Mouse (Mus musculus): ENCODE measurements around the gene Anapc7. TPM values are rescaled to one million over a fixed set of nuclear protein-coding genes. Genes with fewer than 3 reads are reported as not detected.

The Anapc7 gene
- total RNA-seq, 1 experiment, result 51.8 TPM

- Histone ChIP-seq H3K27ac (ENCODE audit: insufficient read depth, low read depth, low read length, poor library complexity, severe bottlenecking) (no peak overlapping the region), H3K9ac (ENCODE audit: insufficient read depth, low read depth, low read length, poor library complexity, severe bottlenecking) (no peak overlapping the region), H3K9me3 (ENCODE audit: control insufficient read depth, insufficient read depth, low read depth, low read length) (no peaks in the 10 kb centered on the region), H3K4me1 (ENCODE audit: control insufficient read depth in 2 of 2, insufficient read depth in 2 of 2, low read length in 2 of 2, poor library complexity in 1 of 2) (no peaks in the 10 kb centered on the region; a peak in 1 of 4 replicates), H3K4me3 (ENCODE audit: insufficient read depth in 1 of 2, low read depth in 1 of 2, low read length in 2 of 2, poor library complexity in 1 of 2, severe bottlenecking in 1 of 2) (no peak overlapping the region), H3K36me3 (ENCODE audit: control insufficient read depth, insufficient read depth, low read length, poor library complexity, severe bottlenecking) (peaks cover 30% of the 10 kb centered on the region)
- DNase-seq (ENCODE audit: low read depth, low spot score), result no peak
- no peak for TF ChIP-seq ZC3H11A (IDR thresholded peaks at IDR 0.05; ENCODE audit: borderline replicate concordance, low read depth, low read length)
- TF ChIP-seq HCFC1 (IDR thresholded peaks at IDR 0.05; ENCODE audit: borderline replicate concordance, insufficient read depth, low read length), result no peak
- in situ Hi-C loops (cut with MboI; ENCODE audit: low sequenced_read_pairs in 2 of 2, unreplicated experiment in 2 of 2), result no loop called here
Measured at GRCm38 (mm10) chr5:122487825-122488224, 66.3 kb downstream of the Anapc7 start.

- H3K36me3 ChIP-seq (ENCODE audit: control insufficient read depth, insufficient read depth, low read length, poor library complexity, severe bottlenecking), result peaks cover 33% of the 10 kb centered on the region
- H3K4me1 ChIP-seq (ENCODE audit: control insufficient read depth in 2 of 2, insufficient read depth in 2 of 2, low read length in 2 of 2, poor library complexity in 1 of 2), result no peaks in the 10 kb centered on the region; a peak in 1 of 4 replicates
- TF ChIP-seq MAFK (IDR thresholded peaks at IDR 0.05; ENCODE audit: insufficient read depth, low read depth, low read length), result no peak
- no peak for TF ChIP-seq CHD2 (IDR thresholded peaks at IDR 0.05; ENCODE audit: low read depth, low read length)
- TF ChIP-seq ZC3H11A (IDR thresholded peaks at IDR 0.05; ENCODE audit: borderline replicate concordance, low read depth, low read length), result no peak
- no peak for TF ChIP-seq HCFC1 (IDR thresholded peaks at IDR 0.05; ENCODE audit: borderline replicate concordance, insufficient read depth, low read length)
- TF ChIP-seq ZNF384 (IDR thresholded peaks at IDR 0.05; ENCODE audit: low read depth, low read length), result no peak
- no peak overlapping the region for H3K4me3 ChIP-seq (ENCODE audit: insufficient read depth in 1 of 2, low read depth in 1 of 2, low read length in 2 of 2, poor library complexity in 1 of 2, severe bottlenecking in 1 of 2)
- H3K9me3 ChIP-seq (ENCODE audit: control insufficient read depth, insufficient read depth, low read depth, low read length), result no peaks in the 10 kb centered on the region
- DNase-seq (ENCODE audit: low read depth, low spot score), result no peak
- in situ Hi-C loops (cut with MboI; ENCODE audit: low sequenced_read_pairs in 2 of 2, unreplicated experiment in 2 of 2), result no loop called here
- no peak overlapping the region for H3K9ac ChIP-seq (ENCODE audit: insufficient read depth, low read depth, low read length, poor library complexity, severe bottlenecking)
- no peak overlapping the region for H3K27ac ChIP-seq (ENCODE audit: insufficient read depth, low read depth, low read length, poor library complexity, severe bottlenecking)
Measured at GRCm38 (mm10) chr5:122490148-122490547, 68.7 kb downstream of the Anapc7 start.

GRCm38 (mm10) chr5:122491385-122491784 is 69.9 kb downstream of the Anapc7 start:
- in situ Hi-C loops (cut with MboI; ENCODE audit: low sequenced_read_pairs in 2 of 2, unreplicated experiment in 2 of 2), result no loop called here
- no peaks in the 10 kb centered on the region; a peak in 1 of 4 replicates for H3K4me1 ChIP-seq (ENCODE audit: control insufficient read depth in 2 of 2, insufficient read depth in 2 of 2, low read length in 2 of 2, poor library complexity in 1 of 2)
- H3K9ac ChIP-seq (ENCODE audit: insufficient read depth, low read depth, low read length, poor library complexity, severe bottlenecking), result no peak overlapping the region
- no peak overlapping the region for H3K27ac ChIP-seq (ENCODE audit: insufficient read depth, low read depth, low read length, poor library complexity, severe bottlenecking)
- DNase-seq (ENCODE audit: low read depth, low spot score), result no peak
- TF ChIP-seq ZC3H11A (IDR thresholded peaks at IDR 0.05; ENCODE audit: borderline replicate concordance, low read depth, low read length) (no peak), ZNF384 (IDR thresholded peaks at IDR 0.05; ENCODE audit: low read depth, low read length) (no peak), MAFK (IDR thresholded peaks at IDR 0.05; ENCODE audit: insufficient read depth, low read depth, low read length) (no peak), CHD2 (IDR thresholded peaks at IDR 0.05; ENCODE audit: low read depth, low read length) (no peak)
- no peaks in the 10 kb centered on the region for H3K9me3 ChIP-seq (ENCODE audit: control insufficient read depth, insufficient read depth, low read depth, low read length)
- no peak overlapping the region for H3K4me3 ChIP-seq (ENCODE audit: insufficient read depth in 1 of 2, low read depth in 1 of 2, low read length in 2 of 2, poor library complexity in 1 of 2, severe bottlenecking in 1 of 2)
- H3K36me3 ChIP-seq (ENCODE audit: control insufficient read depth, insufficient read depth, low read length, poor library complexity, severe bottlenecking), result peaks cover 33% of the 10 kb centered on the region

GRCm38 (mm10) chr5:122493035-122493434 is 71.5 kb downstream of the Anapc7 start:
- no peak overlapping the region for H3K9ac ChIP-seq (ENCODE audit: insufficient read depth, low read depth, low read length, poor library complexity, severe bottlenecking)
- H3K9me3 ChIP-seq (ENCODE audit: control insufficient read depth, insufficient read depth, low read depth, low read length), result no peaks in the 10 kb centered on the region
- in situ Hi-C loops (cut with MboI; ENCODE audit: low sequenced_read_pairs in 2 of 2, unreplicated experiment in 2 of 2), result no loop called here
- TF ChIP-seq CHD2 (IDR thresholded peaks at IDR 0.05; ENCODE audit: low read depth, low read length), result no peak
- no peak for TF ChIP-seq ZNF384 (IDR thresholded peaks at IDR 0.05; ENCODE audit: low read depth, low read length)
- TF ChIP-seq ZC3H11A (IDR thresholded peaks at IDR 0.05; ENCODE audit: borderline replicate concordance, low read depth, low read length), result no peak
- no peak for TF ChIP-seq MAFK (IDR thresholded peaks at IDR 0.05; ENCODE audit: insufficient read depth, low read depth, low read length)
- TF ChIP-seq HCFC1 (IDR thresholded peaks at IDR 0.05; ENCODE audit: borderline replicate concordance, insufficient read depth, low read length), result no peak
- peaks cover 34% of the 10 kb centered on the region for H3K36me3 ChIP-seq (ENCODE audit: control insufficient read depth, insufficient read depth, low read length, poor library complexity, severe bottlenecking)
- DNase-seq (ENCODE audit: low read depth, low spot score), result no peak
- no peak overlapping the region for H3K4me3 ChIP-seq (ENCODE audit: insufficient read depth in 1 of 2, low read depth in 1 of 2, low read length in 2 of 2, poor library complexity in 1 of 2, severe bottlenecking in 1 of 2)
- H3K4me1 ChIP-seq (ENCODE audit: control insufficient read depth in 2 of 2, insufficient read depth in 2 of 2, low read length in 2 of 2, poor library complexity in 1 of 2), result 0 out of 4 replicates have a peak, but pooled peaks cover 0 to 3% of the 10 kb centered on the region in 2 experiments
- no peak overlapping the region for H3K27ac ChIP-seq (ENCODE audit: insufficient read depth, low read depth, low read length, poor library complexity, severe bottlenecking)

- no peak overlapping the region for H3K4me3 ChIP-seq (ENCODE audit: insufficient read depth in 1 of 2, low read depth in 1 of 2, low read length in 2 of 2, poor library complexity in 1 of 2, severe bottlenecking in 1 of 2)
- no peak for TF ChIP-seq HCFC1 (IDR thresholded peaks at IDR 0.05; ENCODE audit: borderline replicate concordance, insufficient read depth, low read length)
- TF ChIP-seq ZNF384 (IDR thresholded peaks at IDR 0.05; ENCODE audit: low read depth, low read length), result no peak
- no peak for TF ChIP-seq CHD2 (IDR thresholded peaks at IDR 0.05; ENCODE audit: low read depth, low read length)
- no peak for TF ChIP-seq MAFK (IDR thresholded peaks at IDR 0.05; ENCODE audit: insufficient read depth, low read depth, low read length)
- TF ChIP-seq ZC3H11A (IDR thresholded peaks at IDR 0.05; ENCODE audit: borderline replicate concordance, low read depth, low read length), result no peak
- H3K9ac ChIP-seq (ENCODE audit: insufficient read depth, low read depth, low read length, poor library complexity, severe bottlenecking), result no peak overlapping the region
- DNase-seq (ENCODE audit: low read depth, low spot score), result no peak
- H3K4me1 ChIP-seq (ENCODE audit: control insufficient read depth in 2 of 2, insufficient read depth in 2 of 2, low read length in 2 of 2, poor library complexity in 1 of 2), result 0 out of 4 replicates have a peak, but pooled peaks cover 0 to 3% of the 10 kb centered on the region in 2 experiments
- H3K9me3 ChIP-seq (ENCODE audit: control insufficient read depth, insufficient read depth, low read depth, low read length), result no peaks in the 10 kb centered on the region
- H3K36me3 ChIP-seq (ENCODE audit: control insufficient read depth, insufficient read depth, low read length, poor library complexity, severe bottlenecking), result peaks cover 34% of the 10 kb centered on the region
- in situ Hi-C loops (cut with MboI; ENCODE audit: low sequenced_read_pairs in 2 of 2, unreplicated experiment in 2 of 2), result no loop called here
- no peak overlapping the region for H3K27ac ChIP-seq (ENCODE audit: insufficient read depth, low read depth, low read length, poor library complexity, severe bottlenecking)
Measured at GRCm38 (mm10) chr5:122494449-122494848, 73.0 kb downstream of the Anapc7 start.

Other genes with a start within 250 kb of the Anapc7 start
- gene Hvcn1, start 214.9 kb upstream of the Anapc7 start, total RNA-seq (2012; rRNA removed), result 35.7 and 39.3 TPM in 2 replicates
- gene Tctn1, start 157.2 kb upstream of the Anapc7 start, total RNA-seq (2012; rRNA removed), result 15.4 and 23.7 TPM in 2 replicates
- 21.1 and 21.2 TPM in 2 replicates for gene Pptc7, start 137.3 kb upstream of the Anapc7 start, total RNA-seq (2012; rRNA removed)
- 20.5 and 23.9 TPM in 2 replicates for gene Rad9b, start 67.5 kb upstream of the Anapc7 start, total RNA-seq (2012; rRNA removed)
- 101 and 135 TPM in 2 replicates for gene Vps29, start 67.3 kb upstream of the Anapc7 start, total RNA-seq (2012; rRNA removed)
- 101 and 105 TPM in 2 replicates for gene Gpn3, start 49.8 kb upstream of the Anapc7 start, total RNA-seq (2012; rRNA removed)
- gene Fam216a, start 49.3 kb upstream of the Anapc7 start, total RNA-seq (2012; rRNA removed), result 20.0 and 32.7 TPM in 2 replicates
- gene Arpc3, start 29.8 kb upstream of the Anapc7 start, total RNA-seq (2012; rRNA removed), result 135 and 165 TPM in 2 replicates
- gene Atp2a2, start 80.5 kb downstream of the Anapc7 start, total RNA-seq (2012; rRNA removed), result 372 and 457 TPM in 2 replicates
- 6.4 and 7.4 TPM in 2 replicates for gene Ift81, start 192.8 kb downstream of the Anapc7 start, total RNA-seq (2012; rRNA removed)
- 10.5 and 13.5 TPM in 2 replicates for gene P2rx7, start 222.2 kb downstream of the Anapc7 start, total RNA-seq (2012; rRNA removed)